Mouse (Mus musculus): ENCODE measurements at regions not wholly inside any gene's neighbourhood (a gene's known extent, or its start where the extent isn't known, plus 50 kb on each side); places are given as distances from the start of the nearest gene placed in this dataset.
"Not testable (repeated sequence)": the region's sequence is repeated elsewhere in the genome, so short reads cannot be mapped to it uniquely, and the experiment has no call there.

DNA sequence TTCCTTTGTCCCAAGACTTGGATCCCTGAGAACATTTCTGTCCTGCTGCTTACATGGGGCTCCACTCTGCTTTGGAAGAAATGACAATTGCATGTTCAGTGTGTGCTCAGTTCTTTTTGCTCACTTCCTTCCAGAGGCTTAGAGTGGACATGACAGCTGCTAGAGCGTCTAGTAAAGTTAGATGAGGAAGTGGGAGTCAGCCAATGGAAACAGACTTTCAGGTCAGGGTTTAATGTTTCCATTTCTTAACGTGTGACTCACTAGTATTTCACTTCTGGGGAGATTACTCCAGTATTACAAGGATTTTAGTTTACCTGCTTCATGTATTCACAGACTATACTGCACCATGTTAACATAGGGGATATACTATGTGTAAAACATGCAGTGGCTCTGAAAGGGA is 759.3 kb upstream of the Gm38303 start:
- no peak for DNase-seq (ENCODE audit: low spot score in 2 of 2)

DNA sequence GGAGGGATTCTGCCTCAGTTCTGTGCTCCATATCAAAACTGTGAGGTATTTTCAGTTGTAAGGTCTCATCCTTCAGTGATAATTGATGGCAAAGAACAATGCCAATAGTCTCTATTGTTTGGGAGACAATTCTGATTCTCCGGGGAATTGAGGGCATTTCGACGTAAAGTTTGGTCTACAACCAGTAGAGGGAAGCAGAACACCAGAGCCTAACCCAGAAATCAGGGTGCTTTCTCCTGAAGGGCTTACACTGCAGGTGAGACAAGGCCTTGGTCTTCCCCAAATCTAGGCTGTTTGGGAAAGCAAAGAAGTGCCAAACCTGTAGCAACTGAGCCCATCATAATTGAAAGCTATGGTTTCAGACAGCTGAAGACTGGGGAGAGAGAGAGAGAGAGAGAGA is 758.7 kb upstream of the Gm38303 start:
- DNase-seq (ENCODE audit: low spot score in 2 of 2): peak; percentile 4 to 13

DNA sequence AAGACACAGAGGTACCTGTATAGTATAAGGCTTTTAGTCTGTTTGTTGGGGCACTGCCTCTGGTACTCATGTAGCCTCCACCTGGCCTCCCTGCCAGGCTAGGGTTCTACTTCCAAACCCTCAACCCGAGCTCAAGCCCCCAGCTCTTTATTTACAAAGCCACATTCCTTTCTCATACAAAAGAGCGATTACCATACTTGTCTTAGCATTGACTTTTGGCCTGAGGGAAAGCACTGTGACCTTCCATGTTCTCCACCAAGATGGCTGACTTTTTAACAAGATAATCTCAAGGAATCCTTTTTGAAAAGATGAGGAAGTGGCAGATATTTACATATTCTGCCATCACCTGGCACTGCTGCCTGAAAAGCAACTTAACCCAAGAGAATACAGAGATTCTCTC is 747.8 kb upstream of the Gm38303 start:
- no peak for DNase-seq (ENCODE audit: low spot score in 2 of 2)

DNA sequence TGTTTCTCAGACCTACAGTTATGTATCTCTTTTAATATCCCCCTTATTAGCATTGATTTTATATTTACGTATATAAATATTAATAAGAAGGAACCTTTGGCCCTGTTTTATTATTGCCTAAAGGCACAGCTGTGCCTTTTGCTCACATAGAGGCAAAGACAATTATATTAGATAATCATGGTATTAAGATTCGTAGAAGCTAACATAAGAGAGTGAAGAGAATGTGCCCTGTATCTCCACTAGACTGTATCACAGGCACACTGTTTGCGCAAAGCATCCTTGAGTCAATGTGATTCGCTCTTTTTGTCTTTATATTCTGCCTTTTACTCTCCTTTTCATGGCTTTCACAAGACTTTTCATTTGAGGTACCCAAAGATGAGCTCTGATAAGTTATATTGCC is 738.5 kb upstream of the Gm38303 start:
- DNase-seq (ENCODE audit: low spot score in 2 of 2): no peak

DNA sequence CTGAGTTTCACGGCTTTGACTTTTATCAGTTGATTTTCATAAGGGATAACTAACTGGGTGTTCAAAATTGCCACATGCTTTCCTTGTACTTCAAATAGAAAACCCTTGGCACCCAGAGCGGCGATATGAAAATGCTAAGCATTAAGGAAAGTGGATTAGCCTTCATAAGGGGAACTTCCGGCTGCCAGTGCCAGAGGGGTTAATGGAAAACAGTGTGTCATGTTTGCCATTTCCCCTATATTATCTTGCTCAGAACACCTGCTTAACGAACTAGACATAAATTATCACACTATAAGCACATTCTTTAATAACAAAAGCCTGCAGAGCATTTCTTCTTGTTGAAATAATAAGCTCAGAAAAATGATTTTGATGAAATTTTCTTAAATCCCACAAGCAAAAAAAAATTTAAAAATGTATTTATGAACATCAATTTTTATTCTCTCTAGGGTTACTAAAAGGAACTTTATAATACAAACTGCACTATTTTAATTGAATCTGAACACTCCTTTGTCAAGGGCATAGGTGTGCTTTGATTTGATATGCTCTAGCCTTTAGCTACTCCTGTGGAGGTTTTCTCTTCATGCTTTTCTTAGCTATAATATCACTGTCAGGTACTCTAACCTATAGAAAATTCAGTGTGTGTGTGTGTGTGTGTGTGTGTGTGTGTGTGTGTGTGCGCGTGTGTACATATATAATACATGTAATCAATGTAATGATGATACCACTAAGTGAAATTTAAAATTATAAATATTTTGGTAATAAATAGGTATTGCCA is 699.7 kb upstream of the Gm38303 start:
- no peak for DNase-seq (ENCODE audit: low spot score in 2 of 2)

DNA sequence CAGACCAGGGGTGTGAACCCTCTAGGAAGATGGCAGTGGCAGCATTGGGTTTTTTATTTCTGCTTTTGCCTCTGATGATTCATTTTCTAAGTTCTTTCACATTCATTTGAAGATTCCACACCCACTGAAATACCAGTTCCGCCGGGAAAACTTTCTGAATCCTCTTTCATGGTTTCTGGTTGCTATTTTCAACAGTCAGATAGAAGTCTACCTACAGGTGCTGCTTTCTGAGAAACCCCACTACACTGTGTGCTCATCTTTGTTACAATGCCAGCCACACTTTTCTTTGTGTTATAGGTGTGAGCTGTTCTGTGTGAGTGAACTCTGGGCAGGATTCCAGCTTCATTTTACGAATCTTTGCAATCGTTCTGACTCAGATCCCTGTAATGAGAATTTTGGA is 694.5 kb upstream of the Gm38303 start:
- no peak for DNase-seq (ENCODE audit: low spot score in 2 of 2)

DNA sequence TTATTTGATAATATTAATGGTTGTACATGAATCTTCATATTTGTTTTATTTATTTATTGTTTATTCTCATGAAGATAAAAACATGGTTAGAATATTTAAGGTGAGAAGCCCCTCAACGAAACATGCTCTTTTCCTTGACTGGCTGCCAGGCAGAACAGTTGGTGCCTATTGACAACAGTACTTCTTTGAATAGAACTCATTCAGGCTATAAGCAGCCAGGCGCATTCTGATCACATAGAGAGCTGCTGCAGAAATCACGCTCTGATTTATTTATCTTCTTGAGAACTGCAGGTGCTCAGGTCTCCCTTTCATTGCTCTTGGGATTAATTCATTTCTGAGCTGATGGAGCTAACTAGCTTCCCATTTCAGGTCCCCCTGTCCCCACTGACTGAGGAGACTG is 688.9 kb upstream of the Gm38303 start:
- peak; percentile 12 to 22 for DNase-seq (ENCODE audit: low spot score in 2 of 2)

DNA sequence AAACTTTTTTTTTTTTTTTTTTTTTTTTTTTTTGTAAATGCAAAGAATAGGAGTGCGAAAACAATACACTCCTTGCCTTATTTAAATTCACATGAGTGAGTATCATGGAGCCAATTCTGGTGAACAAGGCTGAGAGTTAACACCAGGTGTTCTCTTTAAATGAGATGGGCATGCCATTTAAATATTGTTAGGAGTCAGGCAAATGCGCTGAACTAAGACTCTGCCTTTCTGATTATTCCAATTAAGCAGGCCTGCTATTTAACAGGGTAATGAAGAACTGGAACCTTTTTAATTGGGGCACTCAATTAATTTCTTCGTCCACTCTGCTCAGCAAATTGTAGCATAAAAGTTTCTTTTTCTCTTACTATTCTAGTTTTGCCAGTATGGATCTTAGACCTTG is 684.6 kb upstream of the Gm38303 start:
- DNase-seq (ENCODE audit: low spot score in 2 of 2): no peak

DNA sequence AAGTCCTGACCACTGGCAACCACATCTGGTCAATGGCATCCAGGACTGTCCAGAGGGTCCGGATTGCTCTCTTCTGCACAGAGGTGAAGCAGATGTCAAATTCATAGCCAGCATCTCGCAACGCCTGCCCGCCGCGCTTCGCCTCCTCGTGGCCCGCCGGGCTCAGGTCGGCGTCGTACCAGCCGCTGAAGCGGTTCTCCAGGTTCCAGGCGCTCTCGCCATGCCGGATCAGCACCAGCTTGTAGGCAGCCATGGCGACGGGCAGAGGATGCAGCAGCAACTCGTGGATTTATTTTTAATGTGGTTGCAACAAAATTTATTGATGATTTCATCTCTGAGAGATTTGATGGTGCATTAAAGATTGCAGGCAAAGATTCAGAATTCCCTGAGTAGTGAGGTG is 679.4 kb upstream of the Gm38303 start:
- DNase-seq (ENCODE audit: low spot score in 2 of 2): not testable (repeated sequence)

DNA sequence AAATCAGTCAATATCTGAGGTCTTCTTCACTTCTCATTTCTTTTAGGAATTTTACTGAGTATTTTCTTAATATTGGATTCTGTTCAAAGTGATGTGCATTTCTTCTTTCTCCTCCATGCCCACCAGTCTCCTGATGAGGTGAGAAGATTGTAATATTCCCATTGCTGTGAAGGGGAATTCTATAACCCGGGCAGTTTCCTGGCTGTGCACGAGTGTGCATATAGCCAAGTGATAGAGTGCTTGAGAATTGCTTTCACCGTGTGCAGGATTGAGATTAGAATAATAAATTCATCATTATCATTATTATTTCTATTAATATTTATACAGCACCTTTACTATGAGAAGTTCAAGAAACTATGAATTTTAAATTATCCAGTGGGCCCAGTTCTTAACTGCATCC is 671.9 kb upstream of the Gm38303 start:
- no peak for DNase-seq (ENCODE audit: low spot score in 2 of 2)

DNA sequence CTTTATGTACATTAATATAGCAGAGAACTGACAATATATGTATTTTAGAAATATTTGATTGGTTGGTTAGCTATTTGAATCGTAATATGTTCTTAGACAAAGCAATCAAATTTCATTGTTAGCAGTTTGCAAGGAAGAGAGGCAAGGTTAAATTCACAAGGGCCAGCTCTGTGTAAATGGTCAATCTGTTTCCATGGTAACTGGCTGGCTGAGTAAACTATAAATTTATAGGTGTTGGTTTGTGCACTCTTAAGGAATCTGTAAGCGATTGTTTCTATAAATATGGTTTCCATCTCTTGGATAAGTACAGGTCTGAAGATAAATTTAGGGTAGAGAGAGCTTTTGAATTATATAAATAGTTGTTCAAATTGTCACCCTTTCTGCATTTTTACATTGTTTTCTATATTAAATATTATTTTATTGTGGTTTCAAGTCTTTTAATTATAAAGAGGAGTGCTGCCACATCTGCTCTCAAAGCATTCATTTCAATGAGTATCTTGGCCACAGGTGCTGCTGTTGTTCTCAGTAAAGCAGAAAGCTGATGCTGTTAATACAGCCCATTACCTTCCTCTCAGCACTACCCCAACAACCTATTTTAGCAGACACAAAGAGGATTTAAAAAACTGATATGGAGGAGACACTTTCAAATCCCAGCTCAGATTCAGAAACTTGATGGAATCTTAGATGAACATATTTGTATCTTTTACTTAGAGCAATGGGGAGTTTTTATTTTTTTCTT is 671.2 kb upstream of the Gm38303 start:
- DNase-seq (ENCODE audit: low spot score in 2 of 2): no peak

DNA sequence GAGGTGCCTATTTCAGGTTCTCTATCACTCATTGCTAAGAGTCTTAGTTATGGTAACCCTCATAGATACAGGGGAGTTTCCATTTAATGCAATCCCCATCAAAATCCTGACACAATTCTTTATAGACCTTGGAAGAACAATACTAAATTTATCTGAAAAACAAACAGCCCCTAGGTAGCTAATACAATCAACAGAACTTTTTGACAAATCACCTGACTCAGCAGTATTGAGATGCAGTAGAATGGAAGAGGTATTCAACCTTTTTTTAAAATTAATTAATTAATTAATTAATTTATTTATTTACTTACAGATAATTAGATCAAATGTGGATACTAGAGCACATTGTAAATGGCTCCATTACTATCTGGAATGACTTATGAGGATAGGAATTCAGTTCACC is 643.5 kb upstream of the Gm38303 start:
- DNase-seq (ENCODE audit: low spot score in 2 of 2): no peak

DNA sequence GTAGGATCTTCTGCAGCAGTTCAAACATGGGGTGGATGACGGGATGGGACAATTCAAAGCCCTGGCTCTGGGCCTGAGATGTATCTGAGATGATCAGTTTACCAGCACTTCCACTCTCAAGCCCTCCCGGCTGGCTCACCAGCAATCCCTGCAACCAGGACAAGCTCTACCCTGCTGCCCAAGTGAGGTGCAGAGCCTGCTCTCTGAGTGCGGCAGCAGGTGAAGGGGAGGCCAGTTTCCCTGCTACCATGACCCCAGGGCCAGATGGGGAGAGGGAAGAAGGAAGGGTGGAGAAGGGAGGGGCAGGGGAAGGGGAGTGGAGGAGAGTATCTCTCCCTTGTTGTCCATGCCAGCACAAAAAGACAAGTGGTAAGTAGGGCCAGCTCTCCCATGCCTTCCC is 638.9 kb upstream of the Gm38303 start:
- no peak for DNase-seq (ENCODE audit: low spot score in 2 of 2)

DNA sequence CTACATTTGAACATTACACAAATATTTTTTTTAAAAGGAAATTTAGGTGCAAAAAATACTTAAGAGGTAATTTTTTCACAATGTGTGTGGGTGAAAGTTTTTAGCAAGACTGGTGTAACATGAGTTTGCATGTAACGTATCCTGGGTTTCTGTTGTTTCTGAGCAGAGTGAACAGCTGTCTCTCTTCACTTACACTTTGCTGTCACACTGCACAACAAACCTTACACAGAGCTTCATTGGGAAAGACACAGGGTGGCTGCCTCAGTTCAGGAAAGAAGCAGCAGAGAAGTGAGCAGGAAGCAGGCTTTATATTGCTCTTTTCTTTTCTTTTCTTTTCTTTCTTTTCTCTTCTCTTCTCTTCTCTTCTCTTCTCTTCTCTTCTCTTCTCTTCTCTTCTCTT is 617.1 kb upstream of the Gm38303 start:
- DNase-seq (ENCODE audit: low spot score in 2 of 2): no peak

DNA sequence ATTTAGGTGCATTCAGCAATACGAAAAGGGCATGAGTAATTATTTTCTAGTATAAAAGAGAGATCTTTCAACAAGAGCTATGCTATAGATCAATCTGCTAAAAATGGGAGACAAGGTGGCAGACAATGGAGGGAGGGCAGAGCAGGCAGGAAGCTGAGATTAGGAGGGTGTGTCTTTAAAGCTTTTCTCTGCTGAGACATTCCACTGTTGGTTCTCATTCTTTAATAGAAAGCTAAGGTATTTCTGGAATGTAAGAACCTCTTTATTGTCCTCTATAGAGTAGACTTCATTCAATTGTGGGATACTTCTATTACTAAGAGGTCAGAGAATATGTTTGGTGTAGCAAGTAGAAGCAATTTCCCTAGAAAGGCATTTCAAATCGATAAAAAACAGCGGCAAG is 581.6 kb upstream of the Gm38303 start:
- no peak for DNase-seq (ENCODE audit: low spot score in 2 of 2)

DNA sequence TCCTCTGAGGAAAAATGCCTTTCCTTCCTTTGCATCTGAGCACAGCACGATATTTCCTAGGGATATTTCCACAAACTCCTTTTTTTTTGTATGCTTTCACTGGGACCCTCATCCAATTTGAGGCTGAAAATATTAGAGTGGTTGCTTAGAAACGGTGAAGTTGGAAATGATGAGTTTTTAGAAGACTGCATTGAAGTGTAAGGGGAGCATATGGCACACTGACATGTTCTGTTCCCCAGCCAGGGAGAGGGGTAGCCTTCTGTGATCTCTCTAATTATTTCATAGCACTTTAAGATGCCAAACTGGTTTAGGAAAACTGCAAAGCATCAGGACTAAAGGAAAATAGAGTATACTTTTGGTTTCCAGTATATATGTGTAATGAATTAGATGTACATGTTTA is 556.5 kb upstream of the Gm38303 start:
- no peak for DNase-seq (ENCODE audit: low spot score in 2 of 2)
